Mouse (Mus musculus) midbrain, embryonic 12.5 days (tissue): ENCODE results near the gene Mef2c. TPM values are rescaled to one million over a fixed set of nuclear protein-coding genes. Genes with fewer than 3 reads are reported as not detected.

ENCODE experiments used
- ATAC-seq: fragments of 200-750 bp; cut with Nextera tagmentation; 2 replicates; pipeline ENCODE4 v1.8.0; 2017; ENCODE audit warnings: low read depth, moderate TSS enrichment, moderate library complexity; ENCODE audit not compliant: low FRiP score
- H3K27ac ChIP-seq: fragments of 300-500 bp; sonication (generic); replicated peaks from 2 replicates; pipeline ENCODE4 v1.5.1; 2016; ENCODE audit warnings: mild to moderate bottlenecking
- H3K27me3 ChIP-seq: fragments of 300-500 bp; sonication (generic); 2 replicates; pipeline ENCODE4 v1.6.1; 2016; ENCODE audit warnings: mild to moderate bottlenecking
- H3K36me3 ChIP-seq: fragments of 300-500 bp; sonication (generic); 2 replicates; pipeline ENCODE4 v1.6.1; 2016
- H3K4me1 ChIP-seq: fragments of 300-500 bp; sonication (generic); 2 replicates; pipeline ENCODE4 v1.6.1; 2016
- H3K4me2 ChIP-seq: fragments of 300-500 bp; sonication (generic); replicated peaks from 2 replicates; pipeline ENCODE4 v1.6.1; 2016; ENCODE audit warnings: mild to moderate bottlenecking, moderate library complexity
- H3K4me3 ChIP-seq: fragments of 300-500 bp; sonication (generic); 2 replicates; pipeline ENCODE4 v1.5.1; 2016; ENCODE audit warnings: mild to moderate bottlenecking
- H3K9ac ChIP-seq: fragments of 300-500 bp; sonication (generic); replicated peaks from 2 replicates; pipeline ENCODE4 v1.6.1; 2016; ENCODE audit warnings: mild to moderate bottlenecking, moderate library complexity
- H3K9me3 ChIP-seq: fragments of 300-500 bp; sonication (generic); 2 replicates; pipeline ENCODE4 v1.6.1; 2016; ENCODE audit warnings: mild to moderate bottlenecking
- whole genome bisulfite sequencing: fragments of 180-500 bp; shearing (Covaris S2); methylation state at CpG from one replicate; pipeline ENCODE4 v1.1.7; 2016; 5-methylcytosine and 5-hydroxymethylcytosine counted together
- polyA plus RNA-seq: library from polyadenylated mRNA; unstranded; fragments of >200 nt; fragmentation: Nextera tagmentation; extraction: Ambion mirVana; gene quantifications from 2 replicates; pipeline ENCODE4 v1.2.1, GENCODE M21; 2016

Gene Mef2c
- polyA plus RNA-seq, 1 experiment from 2014 or later: 20.5 TPM

- H3K9ac ChIP-seq: no peak overlapping the region
- H3K27me3 ChIP-seq: no peaks in the 10 kb centered on the region
- H3K4me2 ChIP-seq: no peak overlapping the region
- H3K36me3 ChIP-seq: no peaks in the 10 kb centered on the region
- no peak for ATAC-seq
- WGBS: 85% methylated on average over 3 of the region's 3 CpGs
- no peak overlapping the region for H3K27ac ChIP-seq
- H3K4me1 ChIP-seq: no peaks in the 10 kb centered on the region
- no peaks in the 10 kb centered on the region for H3K9me3 ChIP-seq
- H3K4me3 ChIP-seq: no peak overlapping the region
These were observed 11.8 kb upstream of the Mef2c start for GRCm38 (mm10) chr13:83492051-83492450.

- Histone ChIP-seq H3K27ac (no peak overlapping the region), H3K4me2 (no peak overlapping the region), H3K9me3 (no peaks in the 10 kb centered on the region), H3K9ac (no peak overlapping the region), H3K4me1 (no peaks in the 10 kb centered on the region), H3K36me3 (no peaks in the 10 kb centered on the region), H3K4me3 (no peak overlapping the region), H3K27me3 (no peaks in the 10 kb centered on the region)
- WGBS: 82% methylated on average over 3 of the region's 3 CpGs
- no peak for ATAC-seq
These were observed 6.1 kb upstream of the Mef2c start for GRCm38 (mm10) chr13:83497708-83498107.

GRCm38 (mm10) chr13:83499526-83499925 is 4.3 kb upstream of the Mef2c start:
- no peak overlapping the region for H3K4me3 ChIP-seq
- H3K4me2 ChIP-seq: no peak overlapping the region
- ATAC-seq: no peak
- WGBS: 68% methylated on average over 4 of the region's 4 CpGs
- no peaks in the 10 kb centered on the region for H3K36me3 ChIP-seq
- H3K27ac ChIP-seq: no peak overlapping the region
- H3K9ac ChIP-seq: no peak overlapping the region
- no peaks in the 10 kb centered on the region for H3K4me1 ChIP-seq
- H3K27me3 ChIP-seq: no peaks in the 10 kb centered on the region
- no peaks in the 10 kb centered on the region for H3K9me3 ChIP-seq

DNA sequence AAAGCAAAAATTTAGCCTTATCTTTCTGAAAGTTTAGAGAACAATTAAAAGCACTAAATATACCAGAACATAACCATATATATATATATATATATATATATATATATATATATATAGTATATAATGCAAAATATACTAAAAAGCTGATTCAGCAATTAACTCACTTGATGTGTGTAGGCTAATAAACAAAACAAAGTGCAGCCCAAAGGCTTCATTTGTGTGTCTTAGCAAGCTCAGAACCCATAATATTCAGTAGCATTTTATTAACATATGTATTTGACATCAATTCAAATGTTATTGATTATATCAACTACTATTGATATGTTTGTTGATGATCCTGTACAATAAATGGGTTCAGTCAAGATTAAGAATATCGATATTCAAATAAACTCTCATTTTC is 3.9 kb downstream of the Mef2c start:
- no peak overlapping the region for H3K9ac ChIP-seq
- no peak overlapping the region for H3K4me3 ChIP-seq
- no peaks in the 10 kb centered on the region for H3K9me3 ChIP-seq
- H3K27me3 ChIP-seq: no peaks in the 10 kb centered on the region
- no peak overlapping the region for H3K4me2 ChIP-seq
- WGBS: 91% methylated on average over 1 of the region's 1 CpGs
- no peak overlapping the region for H3K27ac ChIP-seq
- no peak for ATAC-seq
- no peaks in the 10 kb centered on the region for H3K36me3 ChIP-seq
- no peaks in the 10 kb centered on the region for H3K4me1 ChIP-seq

GRCm38 (mm10) chr13:83515013-83515547 is 11.2 kb downstream of the Mef2c start:
- H3K4me2 ChIP-seq: no peak overlapping the region
- 59% methylated on average over 4 of the region's 4 CpGs for WGBS
- no peaks in the 10 kb centered on the region for H3K27me3 ChIP-seq
- no peak overlapping the region for H3K9ac ChIP-seq
- H3K9me3 ChIP-seq: no peaks in the 10 kb centered on the region
- no peak for ATAC-seq
- H3K27ac ChIP-seq: no peak overlapping the region
- no peak overlapping the region for H3K4me3 ChIP-seq
- no peaks in the 10 kb centered on the region for H3K36me3 ChIP-seq
- no peaks in the 10 kb centered on the region for H3K4me1 ChIP-seq

- Histone ChIP-seq H3K36me3 (no peaks in the 10 kb centered on the region), H3K4me2 (peak overlapping the region; percentile 67), H3K4me3 (peak overlapping the region; percentile 51), H3K9me3 (no peaks in the 10 kb centered on the region), H3K27ac (peak overlapping the region; percentile 72), H3K4me1 (no peaks in the 10 kb centered on the region), H3K9ac (peak overlapping the region; percentile 63), H3K27me3 (peaks cover 5% of the 10 kb centered on the region)
- peak; percentile 91 for ATAC-seq
- under 1% methylated on average over 24 of the region's 27 CpGs for WGBS
These were observed 14.1 kb downstream of the Mef2c start for GRCm38 (mm10) chr13:83517660-83518609.

DNA sequence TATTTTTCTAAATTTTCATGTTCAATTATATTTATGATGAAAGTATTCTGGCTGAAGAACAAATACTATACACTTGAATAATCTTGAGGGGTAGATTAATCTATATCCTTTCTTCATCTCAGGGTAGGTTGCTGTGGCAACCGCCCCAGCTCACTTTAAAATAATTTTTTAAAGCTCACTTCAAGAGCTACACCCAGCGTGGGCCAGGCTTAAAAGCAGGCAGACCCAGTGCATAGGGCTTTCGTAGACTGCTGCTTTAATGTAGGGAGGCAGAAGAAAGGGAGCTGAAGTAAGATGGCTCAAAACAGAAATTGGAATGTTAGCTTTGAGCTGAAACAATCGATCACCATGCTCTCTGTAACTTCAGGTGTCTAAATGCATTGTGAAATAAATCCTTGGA is 17.0 kb downstream of the Mef2c start:
- ATAC-seq: no peak
- Histone ChIP-seq H3K27ac (no peak overlapping the region), H3K27me3 (peaks cover 20% of the 10 kb centered on the region), H3K36me3 (no peaks in the 10 kb centered on the region), H3K4me2 (no peak overlapping the region), H3K9ac (no peak overlapping the region), H3K4me3 (no peak overlapping the region), H3K4me1 (no peaks in the 10 kb centered on the region), H3K9me3 (no peaks in the 10 kb centered on the region)
- WGBS: 55% methylated on average over 4 of the region's 4 CpGs

DNA sequence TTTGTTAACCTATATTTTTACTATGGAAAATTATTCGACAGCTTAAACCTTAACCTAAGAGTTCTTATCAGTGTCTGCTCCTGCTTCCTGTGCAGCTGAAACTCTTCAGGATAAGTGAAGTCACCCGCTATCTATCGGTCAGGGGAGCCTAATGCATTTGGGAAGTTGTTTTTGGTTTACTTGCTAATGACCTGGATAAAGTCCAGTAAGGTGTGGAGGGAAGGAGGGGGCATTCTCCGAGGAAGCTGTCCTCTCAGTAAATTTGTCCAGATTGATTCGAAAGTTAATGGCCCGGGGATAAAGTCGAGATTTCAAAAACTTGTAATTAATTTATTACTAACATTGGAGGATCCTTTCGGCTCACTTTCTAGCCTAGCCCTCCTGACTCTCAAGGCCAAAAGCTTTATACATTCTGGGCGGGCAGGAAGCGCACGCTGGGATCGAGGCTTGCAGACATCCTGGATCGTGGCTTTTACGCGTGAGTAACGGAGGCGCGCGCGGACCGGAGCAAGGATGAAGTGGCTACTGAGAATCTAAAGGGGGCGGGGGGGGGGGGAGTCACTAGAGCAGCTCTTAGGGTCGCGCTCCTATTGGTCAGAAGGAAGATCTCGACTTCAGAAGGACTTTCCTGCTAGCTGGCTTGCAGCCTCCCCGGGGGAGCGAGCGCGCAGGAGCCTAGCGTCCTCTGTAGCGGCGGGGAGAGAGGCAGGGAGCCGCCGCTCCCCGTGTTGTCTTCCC is 19.6 kb downstream of the Mef2c start:
- peak; percentile 76 for ATAC-seq
- Histone ChIP-seq H3K27me3 (peaks cover 24% of the 10 kb centered on the region), H3K9ac (peak overlapping the region; percentile 65), H3K9me3 (no peaks in the 10 kb centered on the region), H3K4me2 (peak overlapping the region; percentile 85), H3K4me3 (peak overlapping the region; percentile 62), H3K4me1 (no peaks in the 10 kb centered on the region), H3K36me3 (no peaks in the 10 kb centered on the region), H3K27ac (no peak overlapping the region)
- WGBS: 2% methylated on average over 35 of the region's 35 CpGs

DNA sequence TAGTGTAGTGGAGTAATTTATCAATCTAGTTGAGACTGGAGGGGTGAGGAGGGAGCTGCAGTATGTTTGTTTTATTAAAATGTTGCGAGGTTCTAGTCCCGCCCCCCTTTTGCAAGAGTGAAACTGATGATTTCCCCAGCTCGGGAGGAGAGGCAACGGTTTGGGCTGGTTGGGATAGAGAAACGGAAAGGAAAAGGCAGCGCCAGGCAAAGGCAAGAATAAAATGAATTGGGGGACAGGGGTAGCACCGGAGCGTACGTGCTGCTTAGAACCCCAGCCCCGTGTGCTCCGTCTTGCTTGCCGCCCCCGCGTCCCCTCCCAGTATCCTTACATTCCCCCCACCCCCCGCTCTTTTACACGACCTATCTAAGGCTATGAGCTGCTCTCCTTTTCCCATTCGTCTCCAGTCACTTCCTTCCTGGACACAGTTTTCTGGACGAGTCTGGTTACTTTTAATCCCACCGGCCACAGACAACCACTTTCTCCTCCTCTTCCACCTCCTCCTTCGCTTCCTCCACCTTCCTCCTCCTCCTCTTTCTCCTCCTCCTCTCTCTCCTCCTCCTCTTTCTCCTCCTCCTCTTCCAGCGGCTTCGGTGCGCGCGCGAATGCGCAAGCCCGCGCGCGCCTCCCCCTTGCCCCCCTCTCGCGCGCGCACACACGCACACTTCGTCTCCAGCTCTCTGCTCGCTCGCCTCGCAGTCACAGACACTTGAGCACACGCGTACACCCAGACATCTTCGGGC is 20.5 kb downstream of the Mef2c start:
- Histone ChIP-seq H3K27ac (peak overlapping the region; percentile 61), H3K27me3 (peaks cover 24% of the 10 kb centered on the region), H3K9ac (peak overlapping the region; percentile 65), H3K4me2 (peak overlapping the region; percentile 85), H3K4me1 (no peaks in the 10 kb centered on the region), H3K36me3 (no peaks in the 10 kb centered on the region), H3K9me3 (no peaks in the 10 kb centered on the region), H3K4me3 (peak overlapping the region; percentile 62)
- under 1% methylated on average over 42 of the region's 43 CpGs for WGBS
- peak; percentile 81 for ATAC-seq

GRCm38 (mm10) chr13:83524902-83525715 is 21.3 kb downstream of the Mef2c start:
- no peak for ATAC-seq
- Histone ChIP-seq H3K36me3 (no peaks in the 10 kb centered on the region), H3K27me3 (peaks cover 31% of the 10 kb centered on the region), H3K4me1 (no peaks in the 10 kb centered on the region), H3K4me2 (peak overlapping the region; percentile 85), H3K4me3 (peak overlapping the region; percentile 62), H3K27ac (0 out of 2 replicates have a peak overlapping the region, but pooled peaks have one; percentile 61), H3K9ac (peak overlapping the region; percentile 65), H3K9me3 (no peaks in the 10 kb centered on the region)
- 22% methylated on average over 7 of the region's 7 CpGs for WGBS

DNA sequence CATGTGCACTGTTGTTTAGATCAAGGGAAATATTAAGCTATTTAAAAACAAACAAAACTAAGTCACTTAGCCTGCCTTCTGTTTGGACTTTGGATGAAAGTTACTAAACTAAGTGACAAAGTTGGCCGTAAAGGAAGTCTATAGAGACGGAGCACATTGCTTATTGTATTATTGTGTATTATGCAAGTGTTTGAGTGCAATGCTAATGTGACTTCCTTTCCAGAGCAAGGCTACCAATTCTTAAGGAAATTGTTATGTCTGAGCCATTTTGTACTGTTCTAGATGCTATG is 21.8 kb downstream of the Mef2c start:
- H3K9me3 ChIP-seq: no peaks in the 10 kb centered on the region
- no peaks in the 10 kb centered on the region for H3K4me1 ChIP-seq
- no peak overlapping the region for H3K27ac ChIP-seq
- H3K9ac ChIP-seq: no peak overlapping the region
- 0 out of 2 replicates have a peak overlapping the region, but pooled peaks have one; percentile 62 for H3K4me3 ChIP-seq
- H3K36me3 ChIP-seq: no peaks in the 10 kb centered on the region
- WGBS: 72% methylated on average over 2 of the region's 2 CpGs
- no peak for ATAC-seq
- H3K27me3 ChIP-seq: peaks cover 31% of the 10 kb centered on the region
- H3K4me2 ChIP-seq: no peak overlapping the region
